Mouse (Mus musculus) leukemia stem cell, adult 10-12 weeks (primary cell): ENCODE data around the gene Tmprss15. TPM values are rescaled to one million over a fixed set of nuclear protein-coding genes. Genes with fewer than 3 reads are reported as not detected.

Experiments
- polyA plus RNA-seq: library from polyadenylated mRNA; stranded (reverse); fragments of >175 nt; gene quantifications from 2 replicates; pipeline ENCODE4 v1.2.3, GENCODE M21; 2012; ENCODE audit warnings: low replicate concordance

The Tmprss15 gene
- not detected in 2 replicates for polyA plus RNA-seq

GRCm38 (mm10) chr16:79090997-79091396, at the start of gene Tmprss15:
TSS of gene Tmprss15 (minus strand) at chr16:79091097.

GRCm38 (mm10) chr16:78930382-78931286, 160.3 kb downstream of the Tmprss15 start, which contains the start of gene Chodl:
TSS of gene Chodl (plus strand) at chr16:78930948.

Other genes with a start within 250 kb of the Tmprss15 start
- not detected in 2 replicates for gene Chodl, start 160.1 kb downstream of the Tmprss15 start, polyA plus RNA-seq